Mouse (Mus musculus) lung, postnatal 25 days (tissue): Measurements from ENCODE around the gene Ankk1.

ENCODE experiments used
- DNase-seq: peaks from one replicate; pipeline ENCODE4 v3.0.0; 2022; ENCODE audit warnings: low spot score

Ankk1 gene

DNA sequence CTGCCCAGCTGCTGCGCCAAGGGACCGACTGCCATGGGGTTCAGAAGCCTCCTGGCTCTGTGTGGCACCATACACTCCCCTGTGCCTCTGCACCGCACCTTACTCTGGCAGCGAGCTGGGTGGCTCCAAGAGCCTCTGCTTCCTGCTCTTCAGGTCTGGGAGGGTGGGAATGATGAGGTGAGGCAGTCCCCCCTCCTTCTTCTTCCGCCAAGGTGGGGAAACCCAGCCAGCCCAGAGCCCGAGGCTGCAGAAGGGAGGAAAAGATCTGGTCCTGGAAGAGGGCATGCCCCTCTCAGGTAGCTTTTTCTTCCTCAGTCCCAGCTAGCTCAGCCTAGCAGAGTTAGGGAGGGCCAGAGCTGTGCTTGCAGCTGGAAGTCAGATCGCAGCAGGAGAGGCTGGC is at the start of gene Ankk1:
Gene Ankk1, minus strand, starts transcription at position 101 of the 400 bp plus-strand sequence.
- no peak for DNase-seq

DNA sequence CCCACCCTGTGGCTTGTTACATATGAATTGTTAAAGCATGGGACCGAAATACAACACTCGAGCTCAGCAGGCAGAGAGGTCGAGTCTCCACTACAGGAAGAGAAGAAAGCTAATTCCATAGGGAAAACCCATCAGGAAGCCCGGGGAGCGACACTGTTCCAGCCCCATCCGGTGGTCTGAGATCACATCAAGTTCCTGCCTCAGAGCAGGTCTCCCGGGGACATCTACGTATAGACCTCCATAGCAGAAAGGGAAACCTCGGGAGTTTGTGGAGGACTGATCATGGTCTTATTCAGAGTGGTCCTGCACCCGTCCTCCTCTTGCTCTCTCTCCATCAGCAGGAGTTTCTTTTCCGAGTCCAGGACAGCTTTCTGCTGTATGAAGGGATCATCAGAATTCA is 45.3 kb upstream of the Ankk1 start:
- DNase-seq = no peak

DNA sequence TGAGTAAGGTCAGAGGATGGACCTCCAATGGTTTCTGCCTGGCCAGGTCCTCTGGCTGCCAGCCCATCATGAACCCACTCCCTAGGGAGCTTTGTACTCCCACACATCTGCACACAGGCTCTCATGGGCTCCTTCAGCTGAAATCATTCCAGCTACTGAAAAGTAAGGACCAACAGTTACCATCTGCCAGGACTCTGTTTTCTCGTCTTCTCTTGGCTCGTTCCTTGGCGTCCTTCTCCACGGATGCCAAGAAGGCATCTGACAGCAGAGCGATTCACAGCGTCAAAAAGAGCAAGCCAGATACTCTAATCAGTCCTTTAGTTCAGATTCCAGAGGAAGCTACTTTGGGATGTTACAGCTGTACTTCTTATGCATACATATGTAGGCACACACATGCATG is 44.1 kb upstream of the Ankk1 start:
- no peak for DNase-seq

DNA sequence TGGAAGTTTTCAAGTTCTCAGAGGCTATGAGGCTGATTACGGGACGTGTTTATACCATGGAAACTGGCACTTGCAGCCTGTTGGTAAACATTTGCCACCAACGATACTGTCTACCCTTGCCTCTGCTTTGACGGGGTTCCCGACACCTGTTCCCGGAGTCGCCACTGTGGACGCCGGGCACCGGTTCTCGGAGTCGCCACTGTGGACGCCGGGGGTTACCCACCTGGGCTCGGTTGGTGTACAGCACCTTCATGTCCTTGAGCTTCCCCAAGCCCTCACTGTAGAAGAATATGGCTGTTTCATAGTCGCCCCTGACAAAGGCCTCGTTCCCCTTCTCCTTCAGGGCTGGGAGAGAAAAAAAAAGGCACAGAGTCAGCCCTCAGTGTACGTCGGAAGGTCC is 43.2 kb upstream of the Ankk1 start:
- DNase-seq = no peak

DNA sequence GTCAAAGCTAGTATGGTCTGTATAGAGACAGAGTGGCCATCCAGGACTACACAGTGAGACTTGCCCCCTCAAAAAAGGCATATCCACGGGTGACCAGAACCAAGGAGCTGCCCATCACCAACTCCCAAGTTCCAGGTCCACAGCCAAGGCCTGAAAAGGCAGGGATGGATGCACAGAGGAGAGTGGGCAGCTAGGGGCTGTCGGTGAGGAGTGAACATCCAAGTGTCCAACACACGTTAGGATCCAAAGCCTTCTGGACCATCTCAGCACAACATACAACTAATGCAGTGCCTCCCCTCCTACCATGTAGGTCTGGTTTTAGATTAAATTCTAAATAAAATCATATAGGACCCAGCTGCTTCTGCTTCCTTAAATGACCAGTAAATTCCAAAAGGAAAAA is 29.3 kb upstream of the Ankk1 start:
- no peak for DNase-seq

DNA sequence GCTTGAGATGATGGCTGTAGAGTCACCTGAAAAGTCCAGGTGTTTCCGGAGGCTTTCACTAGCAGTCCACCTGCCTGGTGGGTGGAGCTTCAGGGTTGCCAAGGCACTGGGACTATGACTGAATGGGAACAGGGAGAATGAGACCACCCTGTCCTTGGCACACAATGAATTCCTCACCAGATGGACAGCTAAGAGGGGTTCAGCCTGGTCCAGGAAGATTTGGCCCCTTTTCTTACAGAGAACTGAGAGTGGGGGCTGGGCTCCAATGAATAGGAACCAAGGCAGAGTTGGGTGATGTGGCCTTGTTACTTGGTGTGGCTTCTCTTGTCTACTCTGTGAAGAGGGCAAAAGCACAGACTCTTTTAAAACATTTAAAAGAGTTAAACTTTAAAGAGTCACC is 25.6 kb upstream of the Ankk1 start:
- no peak for DNase-seq

DNA sequence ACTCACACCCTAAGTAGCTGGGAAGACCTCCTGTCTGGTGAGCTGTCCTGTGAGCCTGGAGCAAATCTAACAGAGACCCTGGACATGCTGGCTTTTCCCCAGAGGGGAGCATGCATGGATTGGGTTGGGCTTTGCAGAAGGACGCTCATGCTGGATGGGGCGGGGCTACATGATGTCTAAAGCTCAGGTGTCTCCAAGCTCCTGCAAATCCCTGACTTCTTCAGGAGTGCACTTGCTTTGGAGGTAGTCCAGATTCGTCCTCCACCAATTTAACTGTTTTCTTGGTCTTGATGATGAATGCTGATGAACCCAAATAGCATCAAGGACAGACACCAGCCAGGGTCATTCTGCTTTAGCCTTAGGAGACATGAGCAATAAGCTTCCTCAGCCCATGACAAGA is 23.7 kb upstream of the Ankk1 start:
- no peak for DNase-seq

DNA sequence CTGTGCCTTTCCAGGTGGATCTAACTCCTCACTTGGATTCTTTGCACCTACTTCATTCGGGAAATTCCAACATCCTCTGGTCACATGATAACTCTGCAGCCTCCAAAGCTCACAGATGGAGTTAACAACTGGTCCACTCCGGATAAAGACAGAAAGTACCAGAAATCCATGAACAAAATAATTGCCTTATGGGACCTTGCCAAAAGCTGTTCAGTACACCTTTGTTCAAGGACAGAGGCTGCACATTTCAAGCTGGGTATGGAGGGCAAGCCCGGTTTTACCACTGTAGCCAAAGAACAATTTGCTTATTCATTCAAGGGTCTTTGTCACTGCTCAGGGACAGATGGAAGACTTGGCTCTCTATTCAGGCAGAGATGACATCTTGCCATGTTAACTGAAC is 15.8 kb upstream of the Ankk1 start:
- DNase-seq = no peak

DNA sequence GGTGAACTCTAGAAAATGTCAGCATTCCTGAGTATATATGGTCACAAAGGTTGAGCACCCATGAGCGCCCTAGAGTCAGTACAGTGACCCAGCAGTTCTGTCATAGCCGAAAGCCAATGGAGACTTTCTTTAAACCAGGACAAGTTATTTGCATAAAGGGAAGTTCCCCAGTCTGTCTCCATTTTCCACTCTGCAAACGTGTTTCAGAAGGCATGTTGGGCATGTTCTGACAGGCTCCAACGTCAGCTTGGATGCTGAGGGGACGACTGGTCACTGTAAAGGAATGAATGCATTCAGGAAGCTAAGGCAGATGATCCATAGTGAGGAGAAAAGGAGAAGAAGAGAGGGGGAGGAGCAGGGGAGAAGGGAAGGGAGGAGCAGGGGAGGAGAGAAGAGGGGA is 657 bp upstream of the Ankk1 start:
- DNase-seq = no peak

DNA sequence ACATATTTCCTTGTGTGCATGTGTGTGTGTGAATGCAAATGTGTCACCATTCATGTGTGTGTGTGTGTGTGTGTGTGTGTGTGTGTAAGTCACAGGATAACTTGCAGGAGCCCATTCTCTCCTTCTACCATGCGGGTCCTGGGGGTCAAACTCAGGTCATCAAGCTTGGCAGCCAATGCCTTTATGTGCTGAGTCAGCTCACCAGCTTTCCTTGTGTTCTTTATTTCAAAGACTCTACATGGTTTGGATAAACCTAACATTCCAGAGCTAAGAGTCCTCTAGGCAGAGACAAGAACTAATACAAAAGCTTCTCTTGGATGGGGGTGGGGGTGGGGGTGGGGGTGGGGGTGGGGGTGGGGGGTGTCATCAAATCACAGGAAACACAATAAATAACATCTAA is 1.2 kb downstream of the Ankk1 start:
- DNase-seq = no peak

DNA sequence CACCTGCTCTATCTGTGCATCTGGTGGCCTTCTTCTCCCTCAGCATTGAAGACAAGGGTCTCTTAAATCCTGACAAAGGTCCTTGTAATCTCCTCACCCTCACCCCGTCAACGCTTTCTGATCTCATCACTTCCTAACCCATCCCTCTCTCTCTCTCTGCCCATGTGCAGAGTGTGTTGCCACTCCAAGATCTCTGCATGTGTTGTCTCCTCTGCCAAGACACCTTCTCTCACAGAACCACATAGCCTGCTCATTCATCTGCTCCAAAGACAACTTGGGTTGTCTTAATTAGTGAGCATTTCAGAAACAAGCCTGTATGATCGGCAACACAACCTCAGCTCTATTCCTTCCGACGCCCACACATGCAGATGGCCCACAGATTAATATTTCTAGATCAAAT is 3.0 kb downstream of the Ankk1 start:
- DNase-seq = no peak

DNA sequence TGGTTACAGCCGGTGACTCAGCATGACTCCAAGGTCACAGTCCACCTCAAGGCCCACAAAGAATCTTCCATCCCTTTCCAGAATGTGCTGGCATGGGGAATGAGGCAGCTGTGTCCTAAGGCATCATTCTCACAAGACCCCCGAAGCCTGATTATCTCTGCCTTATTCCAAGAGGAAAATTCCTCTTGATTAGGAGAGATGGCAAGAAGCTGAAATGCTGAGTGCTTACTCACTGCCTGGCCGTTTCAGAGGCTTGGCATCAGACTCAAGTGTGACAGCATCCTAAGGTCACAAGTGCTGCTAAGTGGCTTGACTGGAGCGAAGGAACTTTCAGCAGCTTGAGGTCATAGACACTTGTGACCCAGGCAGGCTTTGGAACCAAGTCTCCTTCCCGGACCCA is 16.2 kb downstream of the Ankk1 start:
- no peak for DNase-seq

DNA sequence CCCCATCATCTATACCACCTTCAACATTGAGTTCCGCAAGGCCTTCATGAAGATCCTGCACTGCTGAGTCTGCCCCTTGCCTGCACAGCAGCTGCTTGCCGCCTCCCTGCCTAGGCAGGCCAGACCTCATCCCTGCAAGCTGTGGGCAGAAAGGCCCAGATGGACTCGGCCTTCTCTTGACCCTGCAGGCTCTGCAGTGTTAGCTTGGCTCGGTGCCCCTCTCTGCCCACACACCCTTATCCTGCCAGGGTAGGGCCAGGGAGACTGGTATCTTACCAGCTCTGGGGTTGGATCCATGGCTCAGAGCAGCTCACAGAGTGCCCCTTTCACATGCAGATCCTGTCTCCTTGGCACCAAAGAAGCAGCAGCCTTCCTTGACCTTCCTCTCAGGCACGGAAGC is 19.8 kb downstream of the Ankk1 start:
- no peak for DNase-seq

DNA sequence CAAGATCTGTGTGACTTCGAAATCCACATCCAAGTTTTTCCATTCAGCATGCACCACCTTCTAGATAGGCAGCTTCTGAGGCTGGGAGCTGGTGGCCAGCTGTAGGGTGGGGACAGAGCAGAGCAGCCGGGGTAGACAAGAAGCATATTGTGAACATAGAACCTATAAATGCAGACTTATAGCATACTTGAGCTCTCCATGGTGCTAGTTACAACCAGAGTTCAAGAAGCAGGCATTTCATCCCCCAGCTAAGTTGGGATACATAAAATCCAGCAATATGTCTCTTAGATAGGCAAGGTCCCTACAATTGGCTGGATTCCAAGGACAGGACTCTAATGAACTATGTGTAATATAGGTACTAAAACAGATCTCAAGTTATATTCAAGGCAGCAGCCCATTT is 23.1 kb downstream of the Ankk1 start:
- DNase-seq = no peak

DNA sequence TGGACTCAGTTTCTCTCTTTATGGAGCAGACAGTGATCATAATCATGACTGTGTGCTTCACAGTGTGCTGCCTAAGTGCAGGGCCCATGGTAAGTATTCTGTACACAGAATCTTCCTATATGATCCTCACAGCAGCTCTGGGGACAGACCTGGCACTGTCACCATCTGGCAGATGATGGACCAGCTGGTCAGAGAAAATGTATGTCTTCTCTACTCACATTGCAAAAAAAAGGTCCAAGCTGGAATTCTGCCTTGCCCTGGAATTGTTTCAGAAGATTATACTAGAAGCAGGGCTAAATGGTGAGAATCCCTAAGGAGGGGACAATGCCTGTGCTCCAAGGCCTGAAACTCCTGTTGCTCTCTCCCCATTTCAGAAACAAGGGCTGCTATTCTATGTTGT is 30.8 kb downstream of the Ankk1 start:
- DNase-seq = no peak

DNA sequence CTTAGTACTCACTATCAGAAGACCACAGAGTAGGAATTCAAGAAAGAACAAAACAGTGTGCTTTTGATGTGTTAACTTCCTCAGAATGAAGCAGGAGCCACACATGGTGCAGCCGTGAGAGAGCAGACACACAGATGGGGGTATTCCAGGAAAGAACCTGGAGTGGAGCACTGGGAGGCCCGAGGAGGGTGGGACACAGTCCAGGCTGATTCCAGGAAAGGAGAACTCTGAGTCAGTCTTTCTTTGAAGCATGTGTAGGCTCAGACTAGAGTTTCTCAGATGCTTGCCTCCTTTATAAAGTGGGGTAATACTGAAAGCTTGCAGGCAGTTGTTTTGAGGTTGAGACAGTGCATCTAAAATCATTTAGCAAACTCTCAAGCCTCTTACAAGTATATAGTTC is 34.6 kb downstream of the Ankk1 start:
- DNase-seq = no peak

DNA sequence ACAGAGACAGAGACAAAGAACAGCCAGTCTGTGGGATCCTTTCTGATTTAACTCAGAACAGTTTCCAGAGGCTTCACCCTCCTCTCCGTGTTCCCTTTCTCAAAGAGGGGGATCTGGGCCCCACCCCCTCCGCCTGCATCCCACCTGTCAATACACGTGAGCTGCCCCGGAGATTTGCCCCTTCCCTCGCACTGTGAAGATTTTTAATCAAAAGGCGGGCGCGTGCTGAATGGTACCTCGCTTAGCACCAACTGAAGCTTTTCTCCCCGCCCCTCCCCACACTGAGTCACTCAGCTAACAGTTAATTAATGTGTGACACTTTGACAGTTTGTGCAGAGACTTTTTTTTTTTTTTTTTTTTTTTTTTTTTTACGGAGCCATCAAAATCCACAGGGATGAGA is 40.7 kb downstream of the Ankk1 start:
- DNase-seq = no peak

DNA sequence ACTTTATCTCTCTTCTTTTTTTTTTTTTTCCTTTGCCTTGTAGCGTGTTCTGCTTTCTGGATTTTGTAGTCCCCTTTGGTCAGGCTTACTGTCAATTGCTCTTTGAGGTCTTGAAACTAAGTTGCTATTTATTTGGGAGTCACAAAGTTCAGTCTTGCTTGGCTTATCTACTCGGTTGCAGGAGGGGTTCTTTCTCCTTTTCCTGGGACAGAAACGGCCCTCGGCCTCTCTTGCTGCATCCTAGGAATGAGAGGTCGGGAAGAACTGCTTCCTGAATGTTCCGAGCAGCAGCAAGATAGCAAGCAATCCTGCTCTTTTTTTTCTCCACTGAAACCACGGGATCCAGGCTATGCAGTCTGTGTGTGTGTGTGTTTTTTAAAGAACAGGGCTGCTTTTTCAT is 41.5 kb downstream of the Ankk1 start:
- no peak for DNase-seq

DNA sequence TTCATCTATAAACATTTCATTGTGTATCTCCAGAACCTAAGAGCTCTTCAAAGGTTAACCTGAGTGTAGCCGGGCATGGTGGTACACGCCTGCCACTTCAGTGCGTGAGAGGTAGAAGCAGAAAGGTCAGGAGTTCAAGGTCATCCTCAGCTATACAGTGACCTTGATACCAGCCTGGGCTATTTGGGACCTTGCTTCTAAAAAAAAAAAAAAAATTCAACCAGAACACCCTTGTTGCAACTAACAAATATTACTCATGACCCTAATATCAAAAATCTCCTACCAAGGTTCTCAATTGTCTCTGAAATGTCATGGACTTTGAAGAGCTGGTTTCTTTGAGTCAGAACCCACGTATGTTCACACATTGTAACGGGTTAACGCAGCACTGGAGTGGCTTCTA is 42.0 kb downstream of the Ankk1 start:
- no peak for DNase-seq

DNA sequence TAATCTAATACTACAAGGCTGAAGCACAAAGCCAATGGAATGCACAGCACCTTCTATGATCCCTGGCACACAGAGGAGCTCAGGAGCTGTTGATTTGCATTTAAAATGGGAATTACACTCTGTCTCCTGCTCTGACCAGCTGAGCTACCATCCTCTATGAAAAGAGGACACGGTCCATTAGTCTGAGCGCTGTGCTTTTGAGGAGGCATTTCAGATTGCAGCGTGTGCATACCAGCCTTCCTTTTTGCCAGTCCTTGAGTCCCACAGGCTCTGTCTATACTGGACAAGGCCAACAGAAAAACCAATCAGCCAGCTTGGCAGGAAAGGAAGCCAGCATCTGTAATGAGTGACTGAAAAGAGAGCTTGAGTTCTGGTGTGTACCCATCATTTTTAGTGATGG is 42.8 kb downstream of the Ankk1 start:
- no peak for DNase-seq

DNA sequence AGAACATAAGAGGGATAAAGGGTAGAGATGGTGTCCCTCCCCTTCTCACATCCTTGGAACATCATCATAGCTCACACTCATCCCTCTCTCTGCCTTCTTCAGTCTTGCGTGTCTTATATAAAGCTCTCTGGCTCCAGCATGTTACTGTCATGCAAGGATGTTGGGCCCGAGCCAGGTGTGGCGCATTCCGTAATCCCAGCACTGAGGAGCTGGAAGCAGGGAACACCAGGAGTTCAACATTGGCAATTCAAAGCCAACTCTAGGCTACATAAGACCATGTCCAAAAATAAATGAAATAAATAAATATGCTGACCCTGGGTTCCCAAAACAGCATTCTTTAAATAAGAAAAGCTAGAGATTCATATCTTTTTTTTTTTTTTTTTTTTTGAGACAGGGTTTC is 46.9 kb downstream of the Ankk1 start:
- no peak for DNase-seq

DNA sequence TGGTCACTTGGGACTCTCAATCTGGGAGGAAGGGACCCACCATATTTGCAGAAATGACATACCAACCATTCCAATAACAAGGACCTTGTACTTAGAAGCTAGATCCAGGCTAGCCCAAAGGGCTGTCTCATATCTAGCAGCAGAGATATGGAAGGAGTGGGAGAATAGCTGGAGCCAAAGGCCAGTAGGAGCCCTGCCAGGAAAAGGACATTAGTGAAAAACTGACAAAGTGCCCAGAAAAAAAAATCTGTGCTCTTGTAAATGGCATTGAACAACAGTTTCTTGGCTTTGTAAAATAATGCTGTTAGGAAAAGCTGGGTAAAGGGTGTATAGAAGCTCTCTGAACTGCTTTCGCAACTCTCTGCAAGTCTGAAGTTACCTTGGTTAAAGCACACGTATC is 52.9 kb downstream of the Ankk1 start:
- DNase-seq = no peak

DNA sequence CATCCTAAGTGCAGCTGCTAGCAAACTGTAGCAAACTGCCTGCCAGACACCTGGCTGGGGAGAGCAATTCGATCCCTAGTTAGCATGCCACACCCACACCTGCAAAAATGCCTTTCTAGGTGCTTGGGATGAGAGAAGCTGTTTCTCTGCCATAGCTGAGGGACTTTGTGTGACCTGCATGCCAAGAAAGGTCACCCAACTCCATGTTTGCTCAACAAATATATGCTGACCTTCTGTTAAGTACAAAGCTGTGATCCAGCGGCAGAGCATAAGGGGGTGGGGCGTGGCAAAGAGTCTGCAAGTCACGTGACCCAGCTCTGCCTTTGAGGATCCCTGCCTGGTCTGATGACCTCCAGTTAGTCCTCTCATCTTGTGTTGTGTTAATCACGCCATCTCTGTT is 61.1 kb downstream of the Ankk1 start:
- DNase-seq = peak; percentile 46
